ENCODE assay signal across 22 mouse cellular contexts in genomic region chr9:87369059-87369458, GRCm38 (mm10).
DNase-seq lines count a peak whose midpoint lies in the region; ATAC-seq lines count a peak whose summit lies in the region.
"Had no signal": no experiment of that assay in that cellular context is flagged by ENCODE, and none has a peak within 500 bp of the region (broad histone marks: within the 10 kb centered on the region; RNA-seq: fewer than 3 reads in every experiment).

No protein-coding gene starts in this region.

- H3K27me3 ChIP-seq in midbrain, embryonic 11.5 days (ENCODE audit: control insufficient read depth, insufficient read depth, low read length): peaks cover 12% of the 10 kb centered on the region; the same call in 1 of the 2 replicates
- peaks cover 18% of the 10 kb centered on the region for H3K27me3 ChIP-seq in midbrain, embryonic 15.5 days (replicated peaks)
- H3K27me3 ChIP-seq in limb, embryonic 11.5 days (ENCODE audit: control insufficient read depth, insufficient read depth, low read length): 0 out of 2 replicates have a peak, but pooled peaks cover 2% of the 10 kb centered on the region
- H3K27me3 ChIP-seq in hindbrain, embryonic 11.5 days (ENCODE audit: control insufficient read depth, insufficient read depth, low read length): no peaks in the 10 kb centered on the region
- H3K27me3 ChIP-seq: forebrain, embryonic 13.5 days; hindbrain, embryonic 15.5 days had no signal

- no peak overlapping the region for H3K9ac ChIP-seq in midbrain, embryonic 11.5 days (ENCODE audit: low read length)
- H3K9ac ChIP-seq in midbrain, embryonic 15.5 days: no peak overlapping the region
- H3K9ac ChIP-seq in limb, embryonic 11.5 days (ENCODE audit: low read length): no peak overlapping the region
- H3K9ac ChIP-seq in hindbrain, embryonic 11.5 days (ENCODE audit: low read depth, low read length): no peak overlapping the region
- H3K9ac ChIP-seq: forebrain, embryonic 13.5 days; forebrain, postnatal 0 days; hindbrain, embryonic 15.5 days had no signal

- H3K9me3 ChIP-seq in midbrain, embryonic 11.5 days (ENCODE audit: control insufficient read depth, low read length): no peaks in the 10 kb centered on the region
- H3K9me3 ChIP-seq in midbrain, embryonic 15.5 days: no peaks in the 10 kb centered on the region
- no peaks in the 10 kb centered on the region for H3K9me3 ChIP-seq in limb, embryonic 11.5 days (ENCODE audit: control insufficient read depth, low read length)
- H3K9me3 ChIP-seq in hindbrain, embryonic 11.5 days (ENCODE audit: control insufficient read depth, low read length): no peaks in the 10 kb centered on the region
- H3K9me3 ChIP-seq: embryonic facial prominence, embryonic 10.5 days; forebrain, embryonic 13.5 days; heart, embryonic 10.5 days; hindbrain, embryonic 15.5 days had no signal

- H3K4me3 ChIP-seq in midbrain, embryonic 11.5 days (ENCODE audit: low read depth, low read length): no peak overlapping the region
- no peak overlapping the region for H3K4me3 ChIP-seq in midbrain, embryonic 15.5 days
- no peak overlapping the region for H3K4me3 ChIP-seq in limb, embryonic 11.5 days (ENCODE audit: low read depth, low read length)
- no peak overlapping the region for H3K4me3 ChIP-seq in hindbrain, embryonic 11.5 days (ENCODE audit: low read depth, low read length)
- H3K4me3 ChIP-seq: embryonic facial prominence, embryonic 10.5 days; forebrain, embryonic 13.5 days; gastrocnemius, adult 2 months; heart, embryonic 10.5 days; hindbrain, embryonic 15.5 days had no signal

- H3K4me1 ChIP-seq in midbrain, embryonic 11.5 days (ENCODE audit: control insufficient read depth, insufficient read depth, low read length): no peaks in the 10 kb centered on the region
- H3K4me1 ChIP-seq in midbrain, embryonic 15.5 days: no peaks in the 10 kb centered on the region
- peaks cover 39% of the 10 kb centered on the region for H3K4me1 ChIP-seq in limb, embryonic 11.5 days (ENCODE audit: control insufficient read depth, insufficient read depth, low read length)
- H3K4me1 ChIP-seq in hindbrain, embryonic 11.5 days (replicated peaks; ENCODE audit: control insufficient read depth, insufficient read depth, low read length): no peaks in the 10 kb centered on the region
- H3K4me1 ChIP-seq: forebrain, embryonic 13.5 days; heart, embryonic 10.5 days; hindbrain, embryonic 15.5 days had no signal

- H3K36me3 ChIP-seq in midbrain, embryonic 11.5 days (ENCODE audit: control insufficient read depth, insufficient read depth, low read length): no peaks in the 10 kb centered on the region
- no peaks in the 10 kb centered on the region for H3K36me3 ChIP-seq in midbrain, embryonic 15.5 days (replicated peaks)
- H3K36me3 ChIP-seq in limb, embryonic 11.5 days (ENCODE audit: control insufficient read depth, insufficient read depth, low read length): no peaks in the 10 kb centered on the region
- H3K36me3 ChIP-seq in hindbrain, embryonic 11.5 days (ENCODE audit: control insufficient read depth, insufficient read depth, low read length): no peaks in the 10 kb centered on the region
- H3K36me3 ChIP-seq: embryonic facial prominence, embryonic 10.5 days; heart, embryonic 10.5 days; hindbrain, embryonic 15.5 days had no signal

- H3K4me2 ChIP-seq in midbrain, embryonic 11.5 days: no peak overlapping the region
- no peak overlapping the region for H3K4me2 ChIP-seq in midbrain, embryonic 15.5 days
- no peak overlapping the region for H3K4me2 ChIP-seq in limb, embryonic 11.5 days (ENCODE audit: low read depth, severe bottlenecking)
- no peak overlapping the region for H3K4me2 ChIP-seq in hindbrain, embryonic 11.5 days (replicated peaks; ENCODE audit: low read depth, low read length)
- H3K4me2 ChIP-seq: forebrain, embryonic 13.5 days; hindbrain, embryonic 15.5 days had no signal

- no peak overlapping the region for H3K27ac ChIP-seq in midbrain, embryonic 11.5 days (ENCODE audit: low read depth, low read length)
- H3K27ac ChIP-seq in midbrain, embryonic 15.5 days: no peak overlapping the region
- H3K27ac ChIP-seq in limb, embryonic 11.5 days (replicated peaks; ENCODE audit: low read depth, low read length): no peak overlapping the region
- H3K27ac ChIP-seq in hindbrain, embryonic 11.5 days (ENCODE audit: low read depth, low read length): no peak overlapping the region
- H3K27ac ChIP-seq: embryonic facial prominence, embryonic 10.5 days; forebrain, embryonic 13.5 days; gastrocnemius, adult 2 months; heart, embryonic 10.5 days; hindbrain, embryonic 15.5 days had no signal

- WGBS in midbrain, embryonic 11.5 days: 77% methylated on average over 4 of the region's 4 CpGs
- 73% methylated on average over 4 of the region's 4 CpGs for WGBS in midbrain, embryonic 15.5 days
- WGBS in limb, embryonic 11.5 days: 13% methylated on average over 4 of the region's 4 CpGs
- 55% methylated on average over 4 of the region's 4 CpGs for WGBS in hindbrain, embryonic 11.5 days

- peak; percentile 68 for DNase-seq in midbrain, embryonic 11.5 days (ENCODE audit: low spot score, missing footprints)
- peak; percentile 57 for DNase-seq in embryo, embryonic 11 days
- peak; percentile 74 for DNase-seq in limb, embryonic 11.5 days (ENCODE audit: low spot score)
- DNase-seq in hindbrain, embryonic 11.5 days (ENCODE audit: low spot score): no peak
- DNase-seq in gastrocnemius, postnatal 36 days: no peak
- DNase-seq in yolk sac, embryonic 10.5 days (ENCODE audit: low spot score): no peak
- DNase-seq: adrenal gland, adult 2 months; adrenal gland, postnatal 25 days; B cell, adult 2 months; cerebellum, adult 18-20 months; cerebellum, adult 9-11 months; forebrain, postnatal 0 days; gastrocnemius, adult 2 months; gastrocnemius, postnatal 25 days; heart, adult 18-20 months; heart, postnatal 10 days had no signal

- no peak for ATAC-seq in midbrain, embryonic 11.5 days (ENCODE audit: low FRiP score)
- no peak for ATAC-seq in midbrain, embryonic 15.5 days (replicated peaks)
- peak; percentile 49; the same call in 1 of the 2 replicates for ATAC-seq in limb, embryonic 11.5 days (ENCODE audit: insufficient number of reproducible peaks, low FRiP score, low TSS enrichment, low read depth)
- no peak for ATAC-seq in hindbrain, embryonic 11.5 days (ENCODE audit: low FRiP score)
- ATAC-seq: CD4-positive, CD25-positive, alpha-beta regulatory T cell, adult 4 months; forebrain, embryonic 13.5 days; forebrain, postnatal 0 days had no signal

- intact Hi-C loops in gastrocnemius, postnatal 36 days (cut with DNase I): no loop called here

Comparison
In these comparisons a context has a peak if more than half of its experiments do, and no peak if none do; other contexts are left out.
1. DNase-seq: peak in midbrain, embryonic 11.5 days (single experiment), embryo, embryonic 11 days (single experiment) and limb, embryonic 11.5 days (single experiment); none in hindbrain, embryonic 11.5 days (single experiment), gastrocnemius, postnatal 36 days (0 of 2) and yolk sac, embryonic 10.5 days (single experiment).